Mouse (Mus musculus) regulatory T cell (primary cell): ENCODE results near the gene H2-T22.

Experiments used
- in situ Hi-C: fragments of 300-600 bp; cut with MboI, MseI; formaldehyde crosslinking; loops from one replicate; pipeline ENCODE4 v1.15.1; 2025; ENCODE audit warnings: high pct_unique_total_duplicates

The H2-T22 gene

DNA sequence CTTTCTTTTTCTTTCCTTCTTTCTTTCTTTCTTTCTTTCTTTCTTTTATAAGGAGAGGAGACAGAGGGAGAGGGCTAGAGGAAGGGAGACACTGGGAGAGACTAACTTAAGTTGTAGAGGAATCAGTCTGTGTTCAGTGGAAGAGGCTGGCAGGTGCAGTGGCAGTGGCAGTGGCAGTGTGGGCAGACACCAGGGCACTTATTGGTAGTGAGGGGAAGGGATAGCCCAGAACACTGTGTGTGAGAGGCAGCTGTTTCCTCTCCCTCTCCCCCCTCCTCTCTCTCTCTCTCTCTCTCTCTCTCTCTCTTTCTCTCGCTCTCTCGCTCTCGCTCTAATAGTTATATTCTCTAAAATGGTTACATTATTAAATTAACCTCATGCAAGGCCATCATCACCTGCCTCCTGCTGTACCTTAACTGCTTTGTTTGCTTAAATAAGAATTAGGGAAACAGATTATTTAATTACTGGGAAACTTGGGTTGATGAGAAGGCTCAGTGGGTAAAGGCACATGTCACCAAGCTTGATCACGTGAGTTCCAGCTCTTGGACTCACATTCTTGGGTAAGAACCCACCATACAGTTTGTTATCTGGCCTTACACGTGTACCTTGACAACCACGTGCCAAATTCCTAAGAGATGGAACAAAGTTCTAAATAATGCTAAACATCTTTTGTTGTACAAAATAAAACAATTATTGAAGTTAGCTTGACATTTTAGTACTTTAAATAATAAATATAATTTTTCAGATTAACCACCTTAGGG is 43.8 kb downstream of the H2-T22 start:
- in situ Hi-C loops: loop anchor here (5.0 to 25.0 kb wide), 3 partner anchors 34 to 964 kb away; partner anchors contain the start of genes H2-T23, Ppp1r11, Znrd1 and Znrd1as

DNA sequence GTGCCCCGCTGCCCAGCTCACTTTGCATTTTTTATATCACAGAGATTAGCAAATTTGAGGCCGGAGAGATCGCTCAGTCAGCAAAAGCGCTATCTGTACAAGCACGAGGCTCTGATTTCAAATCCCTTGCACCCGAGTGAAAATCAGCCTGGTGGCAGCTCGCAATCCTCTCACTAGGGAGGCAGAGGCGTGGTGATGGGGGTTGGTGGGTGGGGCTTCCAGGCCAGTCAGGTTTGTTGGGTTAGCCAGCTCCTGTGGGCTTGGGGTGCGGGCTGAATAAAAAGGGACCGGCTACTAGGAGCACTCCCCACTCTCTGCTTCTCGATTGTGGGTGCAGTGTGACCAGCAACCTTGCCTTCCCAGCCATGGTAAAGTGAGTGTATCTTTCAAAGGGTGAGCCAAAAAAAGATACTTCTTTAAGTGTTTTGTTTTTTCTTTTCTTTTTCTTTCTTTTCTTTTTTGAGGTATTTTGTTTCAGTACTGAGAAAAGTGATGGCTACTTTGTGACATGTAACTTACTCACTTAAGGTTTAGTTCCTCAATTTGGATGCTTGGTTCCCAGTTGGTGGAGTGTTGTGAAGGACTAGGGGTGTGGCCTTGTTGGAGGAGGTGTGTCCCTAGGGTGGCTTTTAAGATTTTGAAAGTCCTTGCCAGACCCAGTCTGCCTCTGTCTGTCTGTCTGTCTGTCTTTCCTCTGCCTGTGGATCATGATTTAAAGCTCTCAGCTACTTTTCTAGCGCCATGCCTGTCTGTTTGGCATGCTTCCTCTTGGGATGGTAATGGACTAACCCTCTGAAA is 44.6 kb downstream of the H2-T22 start:
- in situ Hi-C loops: loop anchor here (5.0 to 25.0 kb wide), 3 partner anchors 34 to 964 kb away; partner anchors contain the start of genes H2-T23, Ppp1r11, Znrd1 and Znrd1as

DNA sequence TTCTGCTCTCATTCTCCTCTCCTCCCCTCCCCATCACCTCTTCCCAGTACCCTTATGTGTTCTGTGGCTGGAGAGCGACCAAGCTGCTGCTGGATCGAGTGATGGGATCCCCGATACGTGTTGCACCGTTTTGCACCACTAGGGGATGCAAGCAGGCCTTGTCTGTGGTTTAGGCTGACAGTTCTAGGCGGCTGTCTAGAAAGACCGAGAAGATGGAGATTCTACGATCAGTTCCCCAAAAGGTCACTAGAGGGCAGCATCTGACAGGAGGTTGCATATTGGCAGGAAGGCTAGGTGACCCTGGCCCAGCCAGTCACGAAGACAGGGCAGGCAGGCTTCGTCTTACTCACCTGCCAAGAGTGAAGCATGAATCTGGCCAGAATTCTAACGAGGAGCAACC is 45.6 kb downstream of the H2-T22 start:
- in situ Hi-C loops: loop anchor here (5.0 to 25.0 kb wide), 3 partner anchors 35 to 965 kb away; partner anchors contain the start of genes H2-T23, Ppp1r11, Znrd1 and Znrd1as

DNA sequence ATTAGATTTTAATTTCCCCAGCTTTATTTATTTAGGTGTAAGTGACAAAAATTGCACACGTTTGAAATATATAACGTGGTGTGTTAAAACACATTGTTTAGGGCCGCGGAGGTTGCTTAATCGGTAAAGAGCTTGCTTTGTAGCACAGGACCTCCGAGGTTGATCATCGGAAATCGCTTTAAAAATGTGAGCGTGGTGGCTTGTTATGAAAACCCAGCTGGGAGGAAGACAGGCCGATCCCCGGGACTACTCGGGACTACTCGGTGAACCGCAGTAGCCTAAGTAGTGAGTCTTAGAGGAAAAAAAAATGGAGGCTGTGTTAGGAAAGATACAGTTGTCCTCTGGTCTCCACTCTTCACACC is 47.7 kb downstream of the H2-T22 start:
- in situ Hi-C loops: loop anchor here (5.0 to 25.0 kb wide), 3 partner anchors 37 to 967 kb away; partner anchors contain the start of genes H2-T23, Ppp1r11, Znrd1 and Znrd1as

DNA sequence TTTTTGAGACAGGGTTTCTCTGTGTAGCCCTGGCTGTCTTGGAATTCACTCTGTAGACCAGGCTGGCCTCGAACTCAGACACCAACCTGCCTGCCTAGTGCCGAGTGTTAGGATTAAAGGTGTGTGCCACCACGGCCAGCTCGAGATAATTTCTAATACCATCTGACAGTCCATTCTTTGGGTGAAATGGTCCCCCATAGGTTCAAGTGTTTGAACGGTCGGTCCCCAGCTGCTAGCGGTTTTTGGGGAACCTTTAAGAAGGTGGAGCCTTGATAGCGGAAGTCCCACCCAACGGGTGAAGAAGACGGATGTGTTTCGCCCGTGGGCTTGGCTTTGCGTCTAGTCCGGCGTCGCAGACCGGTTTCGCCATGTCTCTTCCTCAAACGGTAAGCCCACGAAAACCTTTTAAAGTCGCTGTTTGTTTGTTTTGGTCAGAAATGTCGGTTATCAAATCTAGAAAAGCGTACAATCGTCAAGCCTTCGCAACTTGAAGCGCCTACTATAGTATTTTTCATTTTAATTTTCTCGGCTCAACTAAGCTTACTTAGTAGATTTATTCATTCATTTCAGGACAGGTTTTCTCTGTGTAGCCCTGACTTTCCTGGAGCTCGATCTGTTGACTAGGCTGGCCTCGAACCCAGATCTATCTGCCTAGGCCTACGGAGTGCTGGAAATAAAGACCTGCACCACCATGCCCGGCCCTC is 48.2 kb downstream of the H2-T22 start:
- in situ Hi-C loops: loop anchor here (25.0 kb wide), 1 partner anchor 968 kb away; the partner anchor contains the start of genes Ppp1r11, Znrd1 and Znrd1as

DNA sequence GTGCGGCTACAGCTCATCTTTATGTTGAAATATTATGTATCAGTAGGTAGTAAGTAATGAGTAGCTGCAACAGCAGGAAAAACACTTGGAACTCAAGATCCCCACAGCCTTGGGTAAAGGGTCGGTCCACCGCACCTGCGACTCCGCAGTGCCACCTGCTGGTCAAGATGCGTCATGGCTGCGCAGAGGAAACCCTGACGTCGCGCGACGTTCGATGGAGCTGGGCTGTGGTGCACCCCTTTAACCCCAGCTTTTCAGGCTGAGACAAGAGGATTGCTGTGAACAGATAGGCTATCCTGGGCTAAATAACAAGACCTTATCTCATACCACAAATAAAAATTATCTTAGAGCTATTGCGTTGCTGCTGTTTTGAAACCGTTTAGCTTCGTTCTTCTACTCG is 48.9 kb downstream of the H2-T22 start:
- in situ Hi-C loops: loop anchor here (25.0 kb wide), 1 partner anchor 969 kb away; the partner anchor contains the start of genes Ppp1r11, Znrd1 and Znrd1as

DNA sequence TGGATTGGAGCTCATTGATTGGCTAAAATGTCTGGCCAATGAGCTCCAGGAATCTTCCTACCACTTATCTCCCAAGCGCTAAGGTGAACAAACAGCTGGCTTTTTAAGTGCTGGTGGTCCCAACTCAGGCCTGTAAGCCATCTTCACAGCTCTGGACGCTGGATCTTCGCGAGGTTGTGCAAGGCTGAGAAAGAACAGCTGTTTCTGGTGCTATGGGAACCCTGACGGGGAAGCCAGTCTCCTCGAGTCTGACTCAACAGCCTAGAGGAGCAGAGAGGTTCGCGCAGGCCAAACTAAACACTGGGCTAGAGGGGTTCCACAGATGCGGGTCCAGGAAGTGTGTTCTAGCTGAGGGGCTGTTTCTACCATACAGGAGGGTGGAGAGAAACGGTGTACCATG is 50.8 kb downstream of the H2-T22 start:
- in situ Hi-C loops: loop anchor here (25.0 kb wide), 1 partner anchor 971 kb away; the partner anchor contains the start of genes Ppp1r11, Znrd1 and Znrd1as
